Mouse (Mus musculus) cerebellum, postnatal 36 days (tissue): ENCODE measurements around the gene Ltbp1.
"Not testable (repeated sequence)": the region's sequence is repeated elsewhere in the genome, so short reads cannot be mapped to it uniquely, and the experiment has no call there.

Source experiments
- DNase-seq, 2 experiments: peaks; one replicate each; pipeline ENCODE4 v3.0.0; 2021 to 2022; ENCODE audit warnings: mixed read lengths in 2 of 2

The Ltbp1 gene

DNA sequence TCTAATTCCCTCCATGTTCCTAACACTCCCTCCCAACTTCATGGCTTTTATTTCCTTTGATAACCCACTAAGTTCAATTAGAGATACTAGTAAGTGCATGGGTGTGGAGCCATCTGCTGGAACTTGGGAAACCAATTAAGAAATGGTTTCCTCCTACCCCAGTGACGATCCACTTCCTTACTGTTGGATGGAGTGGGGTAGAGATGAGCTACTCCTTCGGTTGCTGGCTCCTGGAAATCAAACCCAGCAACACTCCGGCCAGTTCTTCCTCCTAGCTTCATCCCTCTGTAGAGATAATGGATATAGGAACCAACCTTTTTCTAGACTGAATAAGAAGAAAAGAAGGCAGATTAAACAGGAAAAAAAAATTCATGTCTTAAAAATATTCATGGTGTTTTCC, 113.5 kb downstream of the Ltbp1 start:
- no peak for DNase-seq

DNA sequence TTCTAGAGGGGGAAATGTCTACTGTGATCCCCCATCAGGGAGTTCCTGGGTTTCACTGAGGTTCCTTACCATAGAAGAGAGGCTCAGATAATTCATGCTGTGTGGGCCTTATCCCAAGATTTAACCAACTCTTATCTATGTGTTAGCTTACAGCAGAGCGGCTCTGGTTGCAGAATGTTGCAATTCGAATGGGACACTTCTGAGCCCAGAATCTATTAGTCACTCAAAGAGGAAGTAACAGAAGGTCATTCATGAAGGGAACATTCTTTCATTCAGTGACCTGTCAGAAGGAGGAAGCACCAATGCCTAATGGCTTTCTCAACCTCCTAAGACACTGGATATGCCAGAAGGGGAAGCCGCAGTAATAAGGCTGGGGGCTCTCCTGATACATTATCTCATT, 114.1 kb downstream of the Ltbp1 start:
- DNase-seq: no peak

DNA sequence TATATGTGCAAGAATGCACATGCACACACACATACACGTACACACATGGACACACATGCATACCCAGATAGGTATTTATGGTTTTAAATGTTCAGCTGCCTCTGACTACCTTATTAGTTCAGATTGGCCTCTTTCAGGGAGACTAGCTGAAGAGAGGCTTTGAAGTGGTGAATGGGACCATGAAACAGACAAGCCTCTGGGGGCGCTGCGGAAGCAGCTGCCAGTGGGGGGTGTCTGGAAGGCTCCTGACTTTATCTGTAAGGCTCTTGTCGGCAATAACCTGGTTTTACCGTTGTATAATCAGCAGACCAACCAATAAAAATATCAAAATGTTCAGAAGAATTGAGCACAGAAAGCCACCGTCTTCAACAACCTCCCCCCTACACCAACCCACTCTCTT, 114.7 kb downstream of the Ltbp1 start:
- DNase-seq: no peak

DNA sequence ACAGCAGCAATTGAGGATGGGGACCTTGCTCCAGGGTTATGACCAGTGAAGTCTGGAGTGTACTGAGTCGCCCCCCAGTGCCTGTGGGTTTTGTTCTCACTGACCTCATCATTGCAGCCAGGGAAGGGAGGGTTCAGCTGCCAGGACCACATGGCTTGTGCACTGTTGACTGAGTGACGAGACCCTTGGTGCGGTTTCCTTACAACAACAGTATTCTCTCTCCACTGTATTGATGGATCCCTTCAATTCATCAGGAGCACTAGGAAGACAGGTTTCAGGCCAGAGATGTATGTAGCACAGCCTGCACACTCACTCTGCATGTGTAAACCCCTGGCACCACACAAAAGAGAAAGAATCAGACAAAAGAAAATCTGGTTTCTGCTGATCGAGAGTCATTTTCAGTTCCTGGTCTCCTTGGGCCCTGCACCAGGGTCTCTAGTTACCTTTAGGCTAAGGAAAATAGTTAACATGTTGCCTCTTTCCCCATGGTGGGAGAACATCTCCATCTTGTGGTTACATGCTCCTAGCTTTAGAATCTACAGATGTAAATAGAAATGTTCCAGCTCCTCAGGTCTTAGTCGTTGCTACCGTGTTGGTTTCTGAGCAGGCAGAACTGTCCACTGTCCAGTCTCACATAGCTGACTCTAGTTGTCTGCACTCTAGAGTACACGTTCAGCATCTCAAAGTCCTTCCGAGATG, 117.4 kb downstream of the Ltbp1 start:
- no peak for DNase-seq

GRCm38 (mm10) chr17:75128337-75128935, 123.1 kb downstream of the Ltbp1 start:
- DNase-seq: peak in 1 of 2 experiments; percentile 2

DNA sequence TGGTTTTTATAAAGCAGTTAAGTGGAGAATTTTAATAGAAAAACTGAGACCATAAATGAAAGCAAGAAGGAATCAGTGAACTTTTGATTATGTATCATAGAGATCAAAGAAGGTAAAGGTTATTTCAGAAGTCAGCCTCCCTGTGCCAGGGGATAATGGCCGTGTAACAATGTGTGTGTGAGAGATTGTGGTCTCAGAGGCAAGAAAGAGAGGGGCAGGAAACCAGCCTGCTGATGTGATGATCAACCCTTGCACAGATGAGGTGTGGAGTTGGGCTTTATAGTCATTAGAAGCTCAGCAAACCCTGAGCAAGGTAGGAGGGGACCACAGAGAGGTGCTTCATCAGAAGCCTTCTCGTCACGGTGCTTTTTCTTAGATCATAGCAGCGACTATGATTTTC, 128.6 kb downstream of the Ltbp1 start:
- DNase-seq: no peak

DNA sequence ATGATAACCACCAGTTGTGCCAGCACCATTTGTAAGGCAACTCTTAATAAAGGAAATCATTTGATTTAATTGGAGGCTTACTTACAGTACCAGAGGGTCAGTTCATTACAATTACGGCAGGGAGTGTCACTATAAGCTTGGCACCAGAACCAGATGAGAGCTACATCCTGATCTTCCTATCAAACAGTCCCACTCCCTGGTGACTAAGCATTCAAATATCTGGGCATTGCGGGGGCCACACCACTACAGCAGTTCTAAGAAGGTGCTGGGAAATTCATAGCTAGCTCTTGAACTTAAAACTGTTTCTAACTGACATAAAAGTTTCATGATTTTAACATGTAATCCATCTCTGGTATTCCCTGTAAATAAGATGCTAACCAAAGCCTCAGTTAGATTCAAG, 134.4 kb downstream of the Ltbp1 start:
- no peak for DNase-seq

GRCm38 (mm10) chr17:75142845-75143244, 137.5 kb downstream of the Ltbp1 start:
- not testable (repeated sequence) for DNase-seq

DNA sequence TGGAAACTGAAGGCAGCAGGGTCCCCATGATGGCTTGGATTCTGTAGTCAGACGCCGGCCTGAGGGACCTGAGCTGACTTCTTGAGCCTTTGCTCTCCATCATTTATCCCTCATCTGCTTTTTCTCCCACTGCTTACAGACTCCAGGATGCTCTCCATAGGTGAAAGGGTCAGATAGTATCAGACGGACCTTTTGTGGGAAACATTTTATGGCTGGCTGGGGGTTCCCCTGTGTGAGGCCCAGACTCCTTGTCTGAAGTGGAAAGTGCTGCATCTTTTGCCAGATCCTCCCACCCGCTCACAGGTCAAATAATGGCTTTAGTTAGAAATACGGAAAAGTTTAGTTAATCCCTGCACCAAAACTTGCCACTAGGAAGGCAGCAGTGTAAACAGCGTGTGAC, 138.6 kb downstream of the Ltbp1 start:
- DNase-seq: no peak

DNA sequence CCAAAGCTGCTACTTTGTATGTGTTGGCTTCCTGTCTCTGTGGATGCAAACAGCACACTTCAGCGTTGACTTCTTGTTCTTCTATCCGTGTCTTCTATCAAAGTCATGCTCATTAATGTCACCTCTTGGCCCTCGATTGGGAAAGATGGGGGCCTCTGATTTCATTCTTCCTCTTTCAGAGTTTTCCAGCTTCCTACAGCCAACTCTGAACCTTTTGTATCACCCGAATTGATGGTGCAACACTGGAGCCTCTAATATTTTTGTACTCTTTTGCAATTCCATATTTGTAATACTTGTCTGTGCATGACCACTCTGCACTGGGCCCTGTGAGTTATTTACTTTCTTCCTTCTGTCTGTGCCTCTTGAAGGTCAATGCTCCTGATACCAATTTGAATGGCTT, 141.8 kb downstream of the Ltbp1 start:
- no peak for DNase-seq

DNA sequence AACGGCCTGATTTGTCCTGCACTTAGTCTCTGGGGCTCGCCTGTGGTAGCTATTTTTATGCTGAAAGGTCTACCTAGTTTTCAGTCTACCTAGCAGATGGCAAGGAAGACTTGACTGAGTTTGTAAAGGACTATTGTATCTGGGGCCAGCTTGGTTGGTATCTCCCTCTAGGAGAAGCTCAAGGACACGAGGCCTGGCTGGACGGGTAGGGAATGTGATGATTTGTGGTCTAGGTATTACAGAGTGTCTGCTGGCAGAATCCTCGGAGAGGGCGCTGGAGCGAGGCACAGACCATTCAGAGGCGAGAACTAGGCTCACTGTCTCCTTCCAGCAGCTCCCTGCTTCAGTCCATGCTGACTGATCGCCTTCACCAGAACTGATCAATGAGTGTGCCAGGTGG, 146.4 kb downstream of the Ltbp1 start:
- DNase-seq: no peak

- DNase-seq: no peak
These were observed 147.7 kb downstream of the Ltbp1 start for GRCm38 (mm10) chr17:75153088-75153487.

DNA sequence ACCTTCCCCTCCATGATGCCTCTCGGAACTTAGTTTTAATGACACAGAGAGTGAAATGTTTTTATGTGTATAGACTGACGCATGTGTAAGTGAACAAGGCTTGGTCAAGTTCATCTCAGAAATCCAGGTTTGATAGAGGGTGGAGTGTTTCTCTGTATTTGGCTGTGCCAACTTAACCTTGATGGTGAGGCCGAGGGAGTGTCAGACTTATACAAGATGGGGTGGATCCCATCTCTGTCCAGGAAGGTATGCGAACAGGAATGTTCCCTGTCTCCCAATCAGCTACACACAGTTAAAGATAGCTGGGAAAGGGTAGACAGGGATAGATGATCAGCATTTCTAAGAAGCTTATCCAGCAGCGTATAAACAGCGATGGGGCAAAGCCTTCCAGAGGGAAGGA, 153.0 kb downstream of the Ltbp1 start:
- DNase-seq: no peak

DNA sequence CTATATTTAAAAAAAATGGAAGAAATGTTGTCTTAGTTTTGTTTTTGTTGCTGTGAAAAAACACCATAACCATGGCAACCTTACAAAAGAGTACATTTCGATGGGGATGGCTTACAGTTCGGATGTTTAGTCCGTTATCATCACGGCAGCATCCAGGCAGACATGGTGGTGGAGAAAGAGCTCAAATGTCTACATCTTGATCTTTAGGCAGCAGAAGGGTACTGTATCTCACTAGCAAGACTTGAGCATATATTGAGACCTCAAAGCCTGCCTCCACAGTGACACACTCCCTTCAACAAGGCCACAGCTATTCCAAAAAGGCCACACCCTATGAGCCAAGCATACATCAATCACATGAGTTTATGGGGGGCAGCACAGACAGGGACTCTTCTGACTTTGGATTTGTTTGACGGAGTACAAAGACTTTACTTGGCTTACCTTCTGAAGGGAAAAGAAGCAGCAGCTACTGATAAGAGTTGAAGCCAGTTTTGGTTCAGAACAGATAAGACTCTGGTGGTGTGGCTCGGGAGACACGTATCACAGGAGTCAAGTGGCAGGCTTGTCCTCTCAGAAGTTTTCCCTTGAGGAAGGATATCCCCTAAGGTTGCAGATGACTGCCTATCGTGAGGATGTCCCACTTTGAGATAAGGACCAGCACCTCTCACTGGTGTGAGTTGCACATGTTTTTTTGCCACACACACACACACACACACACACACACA, 153.9 kb downstream of the Ltbp1 start:
- no peak for DNase-seq

DNA sequence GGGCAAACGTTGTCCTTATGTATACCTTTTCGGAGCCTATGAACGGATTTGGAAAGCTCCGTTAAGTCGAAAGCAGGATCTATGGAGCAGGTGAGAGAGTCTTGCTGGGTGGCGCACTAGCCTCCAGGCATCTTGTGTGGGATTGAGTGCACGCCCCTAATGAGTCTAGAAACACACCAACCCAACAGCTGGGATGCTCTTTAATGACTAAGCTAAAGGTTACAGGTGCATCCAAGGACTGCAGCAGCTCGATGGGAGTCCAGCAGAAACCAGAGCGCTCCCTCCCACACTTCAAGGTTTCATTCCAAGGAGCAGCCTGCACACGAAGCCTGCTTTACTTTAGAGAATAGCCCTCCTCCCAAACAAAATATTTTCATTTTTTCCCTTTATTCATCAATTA, 155.7 kb downstream of the Ltbp1 start:
- DNase-seq: no peak

GRCm38 (mm10) chr17:75161931-75162330, 156.6 kb downstream of the Ltbp1 start:
- DNase-seq: no peak

- DNase-seq: no peak
These were observed 159.2 kb downstream of the Ltbp1 start for GRCm38 (mm10) chr17:75164566-75164965.

DNA sequence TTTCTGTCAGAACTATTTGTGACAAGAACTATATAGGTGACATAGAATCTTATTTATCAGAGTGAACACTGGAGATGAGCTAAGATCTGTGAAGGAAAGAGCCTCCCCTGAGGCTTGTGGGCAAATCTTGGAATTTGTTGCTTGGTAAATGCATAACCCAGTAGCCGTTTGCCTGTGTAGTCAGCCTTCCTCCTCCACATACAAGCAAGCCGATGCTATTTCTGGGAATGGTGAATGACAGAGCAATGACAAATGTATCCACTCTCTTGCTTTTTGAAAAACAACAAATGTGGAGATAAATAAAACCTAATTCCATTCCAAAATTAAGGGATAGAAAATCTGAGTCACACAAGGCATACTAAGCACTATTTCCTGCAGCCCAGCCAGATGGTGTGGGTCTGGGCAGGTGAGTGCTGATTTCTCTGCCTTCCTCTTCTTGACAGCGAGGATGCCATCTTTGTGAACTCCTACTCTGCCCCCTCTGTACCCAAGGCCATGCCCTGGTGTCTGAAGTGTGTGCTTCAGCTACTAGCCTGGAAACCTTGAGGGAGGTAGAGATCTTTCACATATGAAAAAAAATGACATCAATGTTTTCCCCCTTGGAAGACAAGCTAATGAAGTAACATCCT, 163.3 kb downstream of the Ltbp1 start:
- no peak for DNase-seq

DNA sequence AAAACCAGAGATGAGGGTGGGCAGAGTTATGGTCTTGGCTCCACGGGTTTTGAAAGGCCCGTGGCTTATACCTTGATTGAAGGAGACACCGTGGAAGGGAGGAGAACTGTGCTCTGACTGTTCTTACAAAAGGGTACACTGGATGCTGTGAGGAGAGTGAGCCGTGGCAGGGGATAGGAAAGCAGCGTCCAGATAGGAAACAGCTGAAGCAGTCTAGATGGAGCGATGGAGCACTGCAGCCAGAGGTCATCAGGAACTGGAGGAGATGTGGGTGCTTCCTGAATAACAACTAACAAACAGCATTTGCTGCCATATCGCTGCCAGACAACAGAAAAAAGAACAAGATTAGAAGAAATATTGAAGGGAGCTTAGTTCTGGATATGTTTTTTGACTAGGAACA, 166.3 kb downstream of the Ltbp1 start:
- no peak for DNase-seq

- no peak for DNase-seq
These were observed 167.4 kb downstream of the Ltbp1 start for GRCm38 (mm10) chr17:75172685-75173205.

DNA sequence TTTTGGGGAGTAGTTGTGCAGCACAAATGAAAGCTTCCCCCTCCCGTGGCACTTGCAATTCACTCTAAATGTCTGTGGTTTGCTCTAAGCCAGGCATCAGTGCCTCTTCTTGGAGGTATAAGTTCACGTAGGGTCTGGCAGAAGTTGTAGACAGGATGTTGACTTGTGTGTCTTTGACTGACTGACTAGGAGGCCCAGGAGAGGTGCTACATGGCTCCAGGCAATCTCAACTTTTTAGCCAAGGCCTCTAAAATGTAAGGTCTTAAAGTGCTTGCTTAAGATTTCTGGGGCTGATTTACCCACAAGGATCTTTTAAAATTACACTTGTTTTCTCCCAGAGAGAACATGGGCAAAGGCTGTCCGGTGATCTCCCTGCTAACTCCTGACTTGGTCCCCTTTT, 169.1 kb downstream of the Ltbp1 start:
- DNase-seq: no peak

DNA sequence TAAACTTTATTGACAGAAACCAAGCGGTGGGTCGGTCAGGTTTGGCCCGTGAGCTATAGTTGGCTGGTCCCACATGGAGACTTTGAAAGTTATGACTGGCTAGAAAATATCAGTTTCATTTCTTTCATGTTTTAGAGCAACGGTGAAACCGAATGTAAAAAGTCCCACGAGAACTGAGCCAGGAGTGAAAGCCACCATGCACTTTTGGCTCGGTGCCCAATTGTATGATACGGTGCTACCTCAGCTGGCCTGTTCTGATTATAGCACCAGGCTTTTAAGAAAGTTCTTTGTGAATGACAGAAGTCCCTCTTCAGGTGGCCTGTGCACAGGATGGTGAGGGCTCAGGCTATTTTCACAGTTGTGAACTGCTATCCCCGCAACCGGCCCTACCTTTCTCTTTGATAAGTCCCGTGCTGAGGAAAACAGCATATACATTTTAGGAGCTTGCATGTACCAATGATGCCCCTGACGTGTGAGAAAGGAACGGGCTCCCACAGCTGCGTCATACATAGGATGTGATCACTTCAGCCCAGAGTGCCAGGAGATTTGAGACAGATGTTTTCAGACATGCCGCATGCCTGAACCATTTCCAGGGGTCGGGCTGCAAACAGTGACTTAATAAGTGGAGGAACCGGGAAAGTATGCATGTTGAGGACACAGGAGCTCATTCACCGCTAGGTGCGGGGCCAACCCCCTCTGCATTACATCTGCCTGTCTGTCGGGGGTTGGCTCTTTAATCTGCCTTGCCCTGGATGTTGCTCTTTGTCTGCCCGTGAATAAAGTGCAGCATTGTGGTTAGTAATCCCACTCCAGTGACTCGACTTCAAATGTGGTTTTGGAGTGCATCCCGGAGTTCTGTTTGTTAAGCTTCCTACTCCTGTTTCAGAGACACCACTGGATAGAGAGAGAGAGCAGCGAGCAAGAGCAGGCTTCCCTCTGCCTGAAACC, 172.8 kb downstream of the Ltbp1 start:
- no peak for DNase-seq
